Mouse (Mus musculus) small intestine, adult 2 months (tissue): Measurements from ENCODE around the gene Frrs1. TPM values are rescaled to one million over a fixed set of nuclear protein-coding genes. Genes with fewer than 3 reads are reported as not detected.

Source experiments
- H3K27ac ChIP-seq: fragments of 200-500 bp; 2 replicates; pipeline ENCODE4 v1.5.1; 2012; ENCODE audit warnings: low read depth, low read length, control low read depth, inconsistent platforms; ENCODE audit not compliant: insufficient read depth
- H3K27me3 ChIP-seq: fragments of 200-500 bp; 2 replicates; pipeline ENCODE4 v1.6.1; 2012; ENCODE audit warnings: mild to moderate bottlenecking, moderate library complexity, low read length, inconsistent platforms; ENCODE audit not compliant: control insufficient read depth, insufficient read depth
- H3K36me3 ChIP-seq: fragments of 200-500 bp; 2 replicates; pipeline ENCODE4 v1.6.1; 2012; ENCODE audit warnings: mild to moderate bottlenecking, low read length, control low read depth, inconsistent platforms; ENCODE audit not compliant: control insufficient read depth, insufficient read depth
- H3K4me1 ChIP-seq: fragments of 200-500 bp; 2 replicates; pipeline ENCODE4 v1.6.1; 2012; ENCODE audit warnings: low read length, inconsistent platforms, mixed read lengths; ENCODE audit not compliant: control insufficient read depth, insufficient read depth, insufficient read length
- H3K4me3 ChIP-seq: fragments of 200-500 bp; 2 replicates; pipeline ENCODE4 v1.5.1; 2012; ENCODE audit warnings: low read depth, mild to moderate bottlenecking, control low read depth, inconsistent platforms, low read length, moderate library complexity
- CTCF ChIP-seq: fragments of 200-500 bp; IDR thresholded peaks from 2 replicates; pipeline ENCODE4 v1.5.1; 2012; ENCODE audit warnings: low read depth, mild to moderate bottlenecking, control low read depth, inconsistent platforms, low read length, moderate library complexity, mixed read lengths; ENCODE audit not compliant: insufficient replicate concordance, insufficient read length; ENCODE audit errors: extremely low read depth
- POLR2A ChIP-seq: fragments of 200-500 bp; IDR thresholded peaks from 2 replicates; pipeline ENCODE4 v1.6.1; 2012; ENCODE audit warnings: low read depth, mild to moderate bottlenecking, control low read depth, inconsistent platforms, low read length, moderate library complexity
- WGBS: fragments of 180-500 bp; shearing (Covaris S2); methylation state at CpG from one replicate; pipeline ENCODE4 v1.1.7; 2018; 5-methylcytosine and 5-hydroxymethylcytosine counted together
- polyA plus RNA-seq: library from polyadenylated mRNA; depleted of rRNA; stranded (reverse); fragments of >200 nt; gene quantifications from 2 replicates; pipeline ENCODE4 v1.2.3, GENCODE M21; 2012

The Frrs1 gene
- polyA plus RNA-seq, 1 experiment: 19.5 TPM

- peaks cover 4% of the 10 kb centered on the region; the same call in 1 of the 2 replicates for H3K4me1 ChIP-seq
- no peak for TF ChIP-seq CTCF
- TF ChIP-seq POLR2A: no peak
- H3K4me3 ChIP-seq: no peak overlapping the region
- 100% methylated on average over 1 of the region's 1 CpGs for WGBS
- H3K27me3 ChIP-seq: no peaks in the 10 kb centered on the region
- no peaks in the 10 kb centered on the region for H3K36me3 ChIP-seq
- H3K27ac ChIP-seq: no peak overlapping the region
Measured at GRCm38 (mm10) chr3:116848099-116848498, 11.2 kb upstream of the Frrs1 start.

- WGBS: 73% methylated on average over 4 of the region's 4 CpGs
- no peak overlapping the region for H3K4me3 ChIP-seq
- TF ChIP-seq POLR2A: no peak
- TF ChIP-seq CTCF: no peak
- H3K27me3 ChIP-seq: no peaks in the 10 kb centered on the region
- H3K27ac ChIP-seq: no peak overlapping the region
- no peaks in the 10 kb centered on the region for H3K36me3 ChIP-seq
- H3K4me1 ChIP-seq: peaks cover 4% of the 10 kb centered on the region; the same call in 1 of the 2 replicates
Measured at GRCm38 (mm10) chr3:116848936-116849335, 10.3 kb upstream of the Frrs1 start.

- no peaks in the 10 kb centered on the region for H3K27me3 ChIP-seq
- WGBS: 89% methylated on average over 1 of the region's 1 CpGs
- no peaks in the 10 kb centered on the region for H3K36me3 ChIP-seq
- no peak for TF ChIP-seq CTCF
- no peak for TF ChIP-seq POLR2A
- no peak overlapping the region for H3K27ac ChIP-seq
- no peak overlapping the region for H3K4me3 ChIP-seq
- H3K4me1 ChIP-seq: peaks cover 1% of the 10 kb centered on the region; the same call in 1 of the 2 replicates
Measured at GRCm38 (mm10) chr3:116850376-116850775, 8.9 kb upstream of the Frrs1 start.

- no peak overlapping the region for H3K27ac ChIP-seq
- 92% methylated on average over 3 of the region's 3 CpGs for WGBS
Measured at GRCm38 (mm10) chr3:116852421-116852820, 6.8 kb upstream of the Frrs1 start.

GRCm38 (mm10) chr3:116857611-116858010, 1.7 kb upstream of the Frrs1 start:
- Histone ChIP-seq H3K4me1 (peaks cover 3% of the 10 kb centered on the region; the same call in 1 of the 2 replicates), H3K27ac (no peak overlapping the region), H3K4me3 (no peak overlapping the region), H3K27me3 (no peaks in the 10 kb centered on the region), H3K36me3 (no peaks in the 10 kb centered on the region)
- TF ChIP-seq POLR2A: no peak
- no peak for TF ChIP-seq CTCF
- 88% methylated on average over 6 of the region's 6 CpGs for WGBS

More at GRCm38 (mm10) chr3:116852421-116852820, 6.8 kb upstream of the Frrs1 start:
- TF ChIP-seq CTCF: no peak
- Histone ChIP-seq H3K4me1 (no peaks in the 10 kb centered on the region), H3K4me3 (no peak overlapping the region), H3K36me3 (no peaks in the 10 kb centered on the region), H3K27me3 (no peaks in the 10 kb centered on the region)

- no peak for TF ChIP-seq CTCF
- no peak for TF ChIP-seq POLR2A
- peaks cover 3% of the 10 kb centered on the region; the same call in 1 of the 2 replicates for H3K4me1 ChIP-seq
- 50% methylated on average over 5 of the region's 5 CpGs for WGBS
- H3K27ac ChIP-seq: no peak overlapping the region
- no peaks in the 10 kb centered on the region for H3K27me3 ChIP-seq
- no peaks in the 10 kb centered on the region for H3K36me3 ChIP-seq
- H3K4me3 ChIP-seq: no peak overlapping the region
Measured at GRCm38 (mm10) chr3:116859752-116860151, 488 bp downstream of the Frrs1 start.

GRCm38 (mm10) chr3:116860333-116861222, 1.3 kb downstream of the Frrs1 start:
- H3K27ac ChIP-seq: peak overlapping the region; percentile 79; the same call in 1 of the 2 replicates
- H3K27me3 ChIP-seq: no peaks in the 10 kb centered on the region
- TF ChIP-seq CTCF: no peak
- H3K4me3 ChIP-seq: no peak overlapping the region
- peaks cover 3% of the 10 kb centered on the region; the same call in 1 of the 2 replicates for H3K4me1 ChIP-seq
- WGBS: 21% methylated on average over 19 of the region's 19 CpGs
- no peaks in the 10 kb centered on the region for H3K36me3 ChIP-seq
